ENCODE assay signal across 32 mouse cellular contexts in the genomic region with DNA sequence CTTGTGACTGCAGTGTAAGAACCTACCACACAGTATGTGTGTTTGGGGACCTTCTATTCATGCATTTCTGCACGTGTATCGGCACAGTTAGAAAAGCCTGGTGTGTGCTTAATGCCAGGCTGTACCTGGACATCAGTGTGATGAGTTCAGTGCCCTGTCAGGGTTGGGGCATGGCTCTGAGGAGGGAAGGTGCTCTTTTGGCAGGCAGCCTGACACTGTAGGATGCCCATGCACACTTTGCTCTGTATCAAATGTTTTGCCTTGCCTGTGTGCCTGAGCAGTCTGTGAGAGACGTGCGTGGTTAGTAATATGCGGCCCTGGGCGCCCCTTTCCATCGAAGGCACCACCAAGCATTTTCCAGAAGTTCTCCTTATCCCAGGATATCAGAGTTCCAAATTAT.
DNase-seq lines count a peak whose midpoint lies in the region; ATAC-seq lines count a peak whose summit lies in the region.
"Had no signal": no experiment of that assay in that cellular context is flagged by ENCODE, and none has a peak within 500 bp of the region (broad histone marks: within the 10 kb centered on the region; RNA-seq: fewer than 3 reads in every experiment).

No protein-coding gene starts in this region.

- no peak overlapping the region for H3K9ac ChIP-seq in limb, embryonic 15.5 days
- H3K9ac ChIP-seq: embryonic facial prominence, embryonic 13.5 days; forebrain, embryonic 13.5 days; forebrain, postnatal 0 days; heart, embryonic 12.5 days; heart, embryonic 15.5 days; hindbrain, embryonic 13.5 days had no signal

- H3K36me3 ChIP-seq in limb, embryonic 15.5 days, result no peaks in the 10 kb centered on the region
- peaks cover 5% of the 10 kb centered on the region; the same call in 1 of the 2 replicates for H3K36me3 ChIP-seq in limb, embryonic 10.5 days
- H3K36me3 ChIP-seq: embryonic facial prominence, embryonic 10.5 days; heart, embryonic 12.5 days; heart, embryonic 15.5 days; hindbrain, embryonic 13.5 days had no signal

- no peak for ATAC-seq in limb, embryonic 15.5 days (ENCODE audit: insufficient number of reproducible peaks, low FRiP score, low TSS enrichment, low read depth)
- ATAC-seq: forebrain, embryonic 13.5 days; forebrain, postnatal 0 days; hindbrain, postnatal 0 days; inflammation-experienced regulatory T-cells, adult 6 months; intestine, embryonic 16.5 days; Patski had no signal

- no peak overlapping the region for H3K4me3 ChIP-seq in limb, embryonic 15.5 days
- H3K4me3 ChIP-seq in limb, embryonic 10.5 days, result no peak overlapping the region
- H3K4me3 ChIP-seq: embryonic facial prominence, embryonic 10.5 days; embryonic facial prominence, embryonic 13.5 days; erythroblast, embryonic 14.5 days; forebrain, embryonic 13.5 days; heart, embryonic 12.5 days; heart, embryonic 15.5 days; hindbrain, embryonic 10.5 days; hindbrain, embryonic 13.5 days had no signal

- no peak overlapping the region for H3K4me2 ChIP-seq in limb, embryonic 15.5 days
- H3K4me2 ChIP-seq: embryonic facial prominence, embryonic 13.5 days; forebrain, embryonic 13.5 days; heart, embryonic 12.5 days; heart, embryonic 15.5 days; hindbrain, embryonic 13.5 days had no signal

- no peaks in the 10 kb centered on the region for H3K27me3 ChIP-seq in limb, embryonic 15.5 days
- H3K27me3 ChIP-seq in limb, embryonic 10.5 days (ENCODE audit: low read depth, poor library complexity, severe bottlenecking), result no peaks in the 10 kb centered on the region
- H3K27me3 ChIP-seq: CH12.LX; embryonic facial prominence, embryonic 13.5 days; forebrain, embryonic 13.5 days; heart, embryonic 12.5 days; heart, embryonic 15.5 days; hindbrain, embryonic 13.5 days; Patski had no signal

- 82% methylated on average over 7 of the region's 7 CpGs for WGBS in limb, embryonic 15.5 days
- WGBS in limb, embryonic 10.5 days, result 90% methylated on average over 7 of the region's 7 CpGs

- peaks cover 34% of the 10 kb centered on the region for H3K4me1 ChIP-seq in limb, embryonic 15.5 days
- H3K4me1 ChIP-seq in limb, embryonic 10.5 days, result peaks cover 54% of the 10 kb centered on the region

- DNase-seq in cerebellum, adult 18-20 months, result peak; percentile 53 to 65
- DNase-seq in cerebellum, postnatal 14 days, result no peak
- DNase-seq in cerebellum, adult 9-11 months, result peak; percentile 61
- DNase-seq in cerebellum, postnatal 10 days, result no peak
- no peak for DNase-seq in limb, embryonic 10.5 days (ENCODE audit: low spot score)
- DNase-seq in cerebellum, postnatal 36 days, result peak; percentile 28 to 43
- DNase-seq: adrenal gland, postnatal 10 days; adrenal gland, postnatal 36 days; B cell, adult 2 months; embryo, embryonic 11 days; forebrain, postnatal 0 days; gastrocnemius, postnatal 25 days; heart, adult 18-20 months; heart, postnatal 10 days; heart, postnatal 36 days; kidney, adult 18-20 months; kidney, adult 9 months had no signal

- 0 out of 2 replicates have a peak overlapping the region, but pooled peaks have one; percentile 14 for H3K27ac ChIP-seq in limb, embryonic 15.5 days
- H3K27ac ChIP-seq in limb, embryonic 10.5 days, result no peak overlapping the region
- H3K27ac ChIP-seq: embryonic facial prominence, embryonic 13.5 days; heart, embryonic 15.5 days; hindbrain, embryonic 10.5 days; hindbrain, embryonic 13.5 days; hindbrain, postnatal 0 days had no signal

- H3K9me3 ChIP-seq in limb, embryonic 15.5 days, result no peaks in the 10 kb centered on the region
- no peaks in the 10 kb centered on the region for H3K9me3 ChIP-seq in limb, embryonic 10.5 days (replicated peaks)
- H3K9me3 ChIP-seq: embryonic facial prominence, embryonic 10.5 days; embryonic facial prominence, embryonic 13.5 days; forebrain, embryonic 13.5 days; G1E; heart, embryonic 12.5 days; heart, embryonic 15.5 days; hindbrain, embryonic 10.5 days; hindbrain, embryonic 13.5 days had no signal

Comparison
In these comparisons a context has a peak if more than half of its experiments do, and no peak if none do; other contexts are left out.
1. DNase-seq: peak in cerebellum, adult 18-20 months (2 of 2), cerebellum, adult 9-11 months (single experiment) and cerebellum, postnatal 36 days (2 of 2); none in cerebellum, postnatal 14 days (0 of 2), cerebellum, postnatal 10 days (0 of 2) and limb, embryonic 10.5 days (single experiment).